Mouse (Mus musculus): Measurements from ENCODE around the gene Tmem256.

The Tmem256 gene

DNA sequence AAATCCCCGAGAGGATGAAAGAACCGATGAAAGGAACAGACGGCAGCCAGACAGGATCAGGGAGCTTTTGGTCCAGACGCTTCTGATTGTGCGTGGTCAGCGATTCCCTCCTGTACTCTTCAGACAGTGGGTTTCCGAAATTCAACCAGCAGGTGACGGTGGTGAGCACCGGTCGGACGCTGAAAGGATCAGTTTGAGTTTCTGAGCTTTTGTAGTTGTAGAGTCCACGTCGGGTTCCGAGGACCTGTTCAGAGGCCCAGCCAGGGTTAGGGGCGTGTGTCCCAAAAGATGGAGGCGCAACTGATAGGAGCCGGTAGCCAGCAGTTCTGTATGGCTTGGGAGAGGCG lies 42.2 kb downstream of the Tmem256 start:
- ChIA-PET POLR2A (interaction anchor here in 3 of 4 experiments (0.5 to 7.2 kb wide), 36 partner anchors 10 to 300 kb away, joined by 3 to 61 read pairs (median 3); partner anchors contain the start of genes Eif5a (in 3 of the 3), Neurl4 (in 3 of the 3), 2810408A11Rik (in 2 of the 3) and Polr2a (in 2 of the 3)), CTCF (interaction anchor here (0.5 to 4.0 kb wide), 38 partner anchors 9 to 709 kb away, joined by 3 to 51 read pairs (median 4); partner anchors contain the start of genes Acap1 (in 2 of the 4), Slc2a4 (in 2 of the 4), 2810408A11Rik (in 1 of the 4) and Eif5a (in 1 of the 4))

DNA sequence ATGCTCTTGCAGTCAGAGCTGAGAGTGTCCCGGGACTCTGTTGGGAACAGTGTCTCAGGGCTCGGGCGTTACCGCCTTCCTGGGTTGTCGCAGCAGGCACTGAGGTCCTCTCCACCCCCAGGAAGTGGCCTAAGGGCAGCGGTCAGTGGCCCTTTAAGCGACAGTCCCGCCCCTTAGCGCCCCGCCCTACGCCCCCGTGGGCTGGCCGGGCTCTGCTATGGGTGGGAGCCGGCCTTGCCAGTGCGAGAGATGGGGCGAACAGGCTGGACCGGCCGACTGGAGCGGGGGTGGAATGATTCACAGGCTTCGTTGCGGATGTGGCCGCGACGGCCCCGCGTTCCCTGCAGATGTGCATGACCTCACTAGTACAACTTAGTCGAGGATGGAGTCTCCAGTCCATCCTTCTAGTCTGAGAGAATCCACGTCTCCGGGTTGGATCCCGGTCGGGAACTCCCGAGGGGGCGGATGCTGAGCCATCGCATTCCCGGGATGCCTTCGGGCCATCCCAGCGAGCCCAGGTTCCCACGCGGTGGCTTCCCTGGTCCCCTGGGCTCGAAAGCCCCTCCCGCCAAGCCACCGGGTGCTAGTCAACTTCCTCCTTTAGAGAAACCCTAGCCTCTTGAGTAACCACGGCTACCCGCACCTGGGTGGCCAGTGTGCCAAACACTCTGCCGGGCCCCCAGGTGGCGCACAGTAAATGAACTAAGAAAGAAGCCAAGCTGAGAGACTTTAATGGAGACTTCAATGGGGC lies 42.7 kb downstream of the Tmem256 start, which contains the start of gene Kctd11:
TSS of gene Kctd11 (minus strand) at position 554 of the 751 bp plus-strand sequence.
- CTCF ChIA-PET, result interaction anchor here (0.5 to 4.0 kb wide), 43 partner anchors 9 to 709 kb away, joined by 3 to 51 read pairs (median 4); partner anchors contain the start of genes Acap1 (in 2 of the 4), Slc2a4 (in 2 of the 4), 2810408A11Rik (in 1 of the 4) and Dvl2 (in 1 of the 4)
- POLR2A ChIA-PET, result interaction anchor here in 3 of 4 experiments (0.5 to 7.2 kb wide), 38 partner anchors 12 to 301 kb away, joined by 3 to 61 read pairs (median 3); partner anchors contain the start of genes 2810408A11Rik (in 3 of the 3), Eif5a (in 3 of the 3), Neurl4 (in 3 of the 3) and Polr2a (in 2 of the 3)

DNA sequence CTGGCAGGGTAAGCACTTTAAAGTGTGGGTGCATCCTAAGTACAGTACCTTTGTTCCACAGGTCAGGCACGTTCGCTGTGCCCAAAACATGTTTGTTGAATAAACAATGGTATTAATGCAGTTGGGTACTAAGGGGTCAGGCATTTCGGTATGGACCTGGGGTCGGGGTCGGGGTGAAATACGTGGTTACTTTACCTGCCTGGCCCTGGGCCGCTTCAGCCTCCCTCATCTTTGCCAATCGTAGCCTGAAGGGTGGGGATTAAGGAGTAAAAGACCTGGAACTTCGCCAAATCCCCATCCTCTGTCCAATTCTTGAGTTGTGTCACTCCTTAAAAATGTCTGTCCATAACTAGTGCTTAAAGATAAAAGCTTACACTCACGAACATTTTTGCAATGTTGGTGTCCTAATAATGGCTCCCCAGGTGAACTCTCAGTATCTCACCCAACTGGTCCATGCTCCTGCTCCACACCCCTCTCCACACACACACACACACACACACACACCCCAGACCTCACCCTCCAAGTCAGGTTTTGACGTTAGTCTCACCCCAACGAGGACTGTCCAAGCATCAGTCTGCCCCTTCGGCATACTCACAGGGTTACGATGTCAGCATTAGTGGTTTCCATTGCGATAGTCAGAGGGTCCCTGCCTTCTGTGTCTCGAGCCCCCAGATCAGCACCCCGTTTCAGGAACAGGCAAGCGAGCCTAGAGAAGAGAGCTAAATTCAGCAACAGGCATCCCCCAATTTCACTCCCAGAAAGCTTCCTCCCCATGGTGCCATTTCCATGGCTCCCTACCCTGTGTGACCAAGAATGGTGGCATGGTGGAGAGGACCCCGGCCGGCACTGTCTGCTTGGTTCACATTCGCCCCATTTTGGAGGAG lies 43.7 kb downstream of the Tmem256 start:
- ChIA-PET CTCF (interaction anchor here in 3 of 4 experiments (0.6 to 4.0 kb wide), 16 partner anchors 10 to 159 kb away, joined by 3 to 51 read pairs (median 7); partner anchors contain the start of genes Slc2a4 (in 2 of the 3), 2810408A11Rik (in 1 of the 3), Dvl2 (in 1 of the 3) and Eif5a (in 1 of the 3)), POLR2A (interaction anchor here in 2 of 4 experiments (1.1 to 7.2 kb wide), 12 partner anchors 13 to 113 kb away, joined by 3 to 61 read pairs (median 4); partner anchors contain the start of genes 2810408A11Rik (in 2 of the 2), Eif5a (in 2 of the 2), Neurl4 (in 2 of the 2) and Ctdnep1 (in 1 of the 2))

DNA sequence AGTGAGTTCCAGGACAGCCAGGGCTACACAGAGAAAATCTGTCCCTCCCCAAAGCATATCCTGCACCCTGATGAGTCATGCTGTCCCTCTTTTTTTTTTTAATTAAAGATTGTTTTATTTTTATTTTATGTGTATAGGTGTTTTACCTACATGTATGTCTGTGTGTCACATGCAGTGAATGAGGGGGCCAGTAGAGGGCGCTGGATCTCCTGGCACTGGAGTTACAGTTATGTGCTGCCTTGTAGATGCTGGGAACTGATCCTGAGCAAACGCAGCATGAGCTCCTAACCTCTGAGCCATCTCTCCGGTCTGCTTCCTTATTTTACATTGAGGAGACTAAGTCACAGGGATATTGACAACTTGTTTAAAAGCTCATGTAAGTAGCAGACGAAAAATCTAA lies 44.8 kb downstream of the Tmem256 start:
- POLR2A ChIA-PET, result interaction anchor here in 3 of 4 experiments (0.5 to 7.2 kb wide), 11 partner anchors 8 to 278 kb away, joined by 3 to 61 read pairs (median 4); partner anchors contain the start of genes Eif5a (in 2 of the 3), 2810408A11Rik (in 1 of the 3), Gps2 (in 1 of the 3) and Neurl4 (in 1 of the 3)
- CTCF ChIA-PET, result interaction anchor here (0.5 to 4.0 kb wide), 21 partner anchors 13 to 1087 kb away, joined by 3 to 51 read pairs (median 4); partner anchors contain the start of genes 2810408A11Rik (in 1 of the 4), Acap1 (in 1 of the 4), Mpdu1 (in 1 of the 4) and Neurl4 (in 1 of the 4)

DNA sequence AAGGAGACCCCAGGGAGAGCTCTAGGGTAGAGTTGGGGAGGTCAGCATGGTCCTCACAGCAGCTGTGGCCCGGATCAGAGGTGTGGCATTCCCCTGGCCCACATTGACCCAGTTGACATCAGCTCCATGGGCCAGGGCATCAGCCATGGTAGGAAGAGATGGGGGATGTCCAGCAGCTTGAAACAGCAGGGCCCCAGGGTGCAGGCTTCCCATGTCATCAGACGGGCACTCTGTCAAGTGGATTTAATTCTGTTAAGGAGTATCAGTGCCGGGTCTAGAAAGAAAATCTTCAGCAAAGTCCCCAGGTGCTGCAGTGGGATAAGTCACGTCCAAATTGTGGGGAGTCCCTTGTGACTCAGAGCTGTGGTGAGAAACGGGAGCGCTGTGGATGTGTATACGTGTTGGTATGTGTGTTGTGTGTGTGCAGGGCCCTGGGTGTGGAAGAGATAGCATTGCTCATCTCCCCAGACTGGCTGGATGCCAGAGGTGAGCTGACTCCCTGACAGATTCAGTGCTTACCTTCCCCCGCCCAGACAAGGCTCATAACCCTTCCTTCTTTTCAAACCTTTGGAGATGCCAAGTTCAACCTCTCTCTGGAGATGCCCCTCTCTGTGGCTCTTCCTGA lies 45.3 kb downstream of the Tmem256 start:
- ChIA-PET CTCF (interaction anchor here (0.5 to 4.0 kb wide), 23 partner anchors 12 to 1086 kb away, joined by 3 to 51 read pairs (median 4); partner anchors contain the start of genes 2810408A11Rik (in 1 of the 4), Acap1 (in 1 of the 4), Mpdu1 (in 1 of the 4) and Neurl4 (in 1 of the 4)), POLR2A (interaction anchor here in 3 of 4 experiments (0.5 to 7.2 kb wide), 11 partner anchors 8 to 279 kb away, joined by 3 to 61 read pairs (median 4); partner anchors contain the start of genes Eif5a (in 2 of the 3), Nlgn2 (in 2 of the 3), 2810408A11Rik (in 1 of the 3) and Gps2 (in 1 of the 3))

DNA sequence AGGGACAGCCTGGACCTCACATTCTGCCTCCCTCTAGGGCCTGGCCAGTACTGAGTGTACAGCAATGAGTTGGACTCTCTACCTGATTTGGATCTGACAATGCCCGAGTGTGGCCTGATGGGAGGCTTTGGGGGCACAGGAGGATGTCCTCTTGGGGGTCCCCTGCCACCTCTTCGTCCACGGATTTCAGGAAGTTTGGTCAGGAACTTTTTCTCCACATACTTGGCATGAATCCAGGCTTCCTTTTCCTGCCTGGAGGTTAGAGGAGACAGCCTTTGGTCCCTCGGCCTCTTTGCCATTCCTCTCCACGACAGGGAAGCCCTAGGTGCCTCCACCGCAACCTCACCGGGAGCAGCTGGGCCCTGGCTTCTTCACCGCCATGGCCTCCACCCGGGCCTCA lies 45.9 kb downstream of the Tmem256 start:
- ChIA-PET POLR2A (interaction anchor here in 2 of 4 experiments (0.6 to 1.9 kb wide), 5 partner anchors 14 to 125 kb away, joined by 3 to 8 read pairs (median 4); partner anchors contain the start of genes Nlgn2 (in 2 of the 2), Eif5a (in 1 of the 2) and Tmem256 (in 1 of the 2)), CTCF (interaction anchor here in 2 of 4 experiments (0.7 to 4.2 kb wide), 11 partner anchors 8 to 150 kb away, joined by 3 to 28 read pairs (median 4); partner anchors contain the start of genes Tmem102 (in 1 of the 2), Tmem95 (in 1 of the 2) and Ybx2 (in 1 of the 2))

DNA sequence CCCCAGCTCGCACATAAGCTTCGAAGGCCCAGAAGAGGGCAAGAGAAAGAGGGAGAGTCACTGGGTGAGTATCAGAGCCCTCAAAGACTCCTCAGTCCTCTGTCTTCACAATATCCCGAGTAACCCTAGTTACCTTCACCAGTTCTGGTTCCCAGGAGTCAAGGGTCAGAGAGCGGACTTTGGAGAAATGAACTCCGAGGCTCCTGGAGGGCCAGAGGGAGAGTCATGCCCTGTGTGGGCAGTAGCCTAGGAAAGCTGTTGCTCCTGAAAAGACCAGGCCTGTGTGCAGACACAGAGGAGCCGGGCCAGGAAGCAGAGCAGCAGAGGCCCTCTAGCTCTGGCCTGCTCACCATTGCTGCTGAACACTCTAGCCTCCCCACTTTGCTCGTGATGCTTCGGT lies 46.3 kb downstream of the Tmem256 start:
- POLR2A ChIA-PET, result interaction anchor here in 1 of 4 experiments (1.9 kb wide), 1 partner anchor 125 kb away, joined by 8 read pairs; no protein-coding TSS in a partner anchor
- CTCF ChIA-PET, result interaction anchor here in 2 of 4 experiments (1.0 to 4.2 kb wide), 4 partner anchors 8 to 150 kb away, joined by 3 to 28 read pairs (median 4); partner anchors contain the start of gene Tmem95 (in 1 of the 2)

DNA sequence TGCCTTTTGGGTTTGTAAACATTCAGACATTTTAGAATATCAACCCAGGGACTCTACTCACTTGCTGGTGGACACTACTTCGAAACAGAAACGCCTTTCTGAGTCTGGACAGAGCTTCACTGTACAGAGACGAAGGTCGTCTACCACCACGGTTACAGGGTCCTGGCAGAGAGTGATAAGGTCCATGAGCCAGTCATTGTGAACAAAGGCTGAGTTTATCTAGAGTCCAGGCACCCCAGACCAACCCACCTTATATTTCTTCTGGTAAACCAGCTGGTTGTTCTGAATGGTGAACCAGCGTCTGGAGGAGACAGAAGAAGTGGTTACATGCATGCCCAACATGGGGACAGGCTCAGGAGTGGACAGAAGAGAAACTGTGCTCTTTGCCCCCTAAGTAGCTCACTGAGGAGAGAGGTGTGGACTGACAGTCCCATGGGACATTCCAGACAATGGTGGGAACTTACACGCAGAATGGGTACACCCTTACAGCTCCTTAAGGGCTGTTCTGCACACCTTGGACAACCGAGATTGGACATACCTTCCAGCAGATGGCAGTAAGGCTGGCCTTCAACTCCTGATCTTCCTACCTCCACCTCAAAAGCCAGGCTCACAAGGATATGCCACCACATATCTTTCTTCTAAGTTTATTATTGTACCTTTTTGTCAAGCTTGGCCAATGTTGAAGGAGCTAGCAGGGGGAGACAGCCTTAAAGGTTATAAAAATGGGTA lies 48.8 kb downstream of the Tmem256 start:
- ChIA-PET POLR2A (interaction anchor here in 3 of 4 experiments (0.5 to 7.8 kb wide), 27 partner anchors 9 to 333 kb away, joined by 3 to 53 read pairs (median 4); partner anchors contain the start of genes Eif5a (in 3 of the 3), 2810408A11Rik (in 2 of the 3), Neurl4 (in 2 of the 3) and Tmem95 (in 2 of the 3)), CTCF (interaction anchor here (0.5 to 4.2 kb wide), 40 partner anchors 8 to 459 kb away, joined by 3 to 28 read pairs (median 4); partner anchors contain the start of genes 2810408A11Rik (in 2 of the 4), Neurl4 (in 2 of the 4), Slc2a4 (in 2 of the 4) and Tmem95 (in 2 of the 4))
